Mouse (Mus musculus) heart, embryonic 11.5 days (tissue): ENCODE data around the gene B4galt3. TPM values are rescaled to one million over a fixed set of nuclear protein-coding genes. Genes with fewer than 3 reads are reported as not detected.

Experiments used
- ATAC-seq: fragments of 200-750 bp; cut with Nextera tagmentation; replicated peaks from 2 replicates; pipeline ENCODE4 v1.8.0; 2017; ENCODE audit warnings: moderate library complexity; ENCODE audit not compliant: insufficient number of reproducible peaks, low FRiP score, low TSS enrichment
- H3K27ac ChIP-seq: fragments of 300-500 bp; sonication (generic); 2 replicates; pipeline ENCODE4 v1.5.1; 2014; ENCODE audit warnings: mild to moderate bottlenecking, low read depth, low read length
- H3K27me3 ChIP-seq: fragments of 300-500 bp; sonication (generic); 2 replicates; pipeline ENCODE4 v1.6.1; 2014; ENCODE audit warnings: mild to moderate bottlenecking, low read length, mixed read lengths; ENCODE audit not compliant: control insufficient read depth, insufficient read depth
- H3K36me3 ChIP-seq: fragments of 300-500 bp; sonication (generic); 2 replicates; pipeline ENCODE4 v1.6.1; 2014; ENCODE audit warnings: mild to moderate bottlenecking, low read length, moderate library complexity, mixed read lengths; ENCODE audit not compliant: control insufficient read depth, insufficient read depth
- H3K4me1 ChIP-seq: fragments of 300-500 bp; sonication (generic); 2 replicates; pipeline ENCODE4 v1.6.1; 2014; ENCODE audit warnings: low read length; ENCODE audit not compliant: control insufficient read depth, insufficient read depth
- H3K4me2 ChIP-seq: fragments of 300-500 bp; sonication (generic); 2 replicates; pipeline ENCODE4 v1.6.1; 2014; ENCODE audit warnings: mild to moderate bottlenecking, moderate library complexity
- H3K4me3 ChIP-seq: fragments of 300-500 bp; sonication (generic); 2 replicates; pipeline ENCODE4 v1.5.1; 2014; ENCODE audit warnings: low read depth, low read length
- H3K9ac ChIP-seq: fragments of 300-500 bp; sonication (generic); 2 replicates; pipeline ENCODE4 v1.6.1; 2014; ENCODE audit warnings: mild to moderate bottlenecking, low read depth, low read length, moderate library complexity
- H3K9me3 ChIP-seq: fragments of 300-500 bp; sonication (generic); replicated peaks from 2 replicates; pipeline ENCODE4 v1.6.1; 2016; ENCODE audit warnings: low read length; ENCODE audit not compliant: control insufficient read depth
- WGBS: fragments of 180-500 bp; shearing (Covaris S2); extraction: QIAGEN DNeasy Blood & Tissue Kit; methylation state at CpG from one replicate; pipeline ENCODE4 v1.1.7; 2014; ENCODE audit not compliant: insufficient replicate concordance; 5-methylcytosine and 5-hydroxymethylcytosine counted together
- polyA plus RNA-seq: library from polyadenylated mRNA; unstranded; fragments of >200 nt; fragmentation: Nextera tagmentation; extraction: Ambion mirVana; gene quantifications from 2 replicates; pipeline ENCODE4 v1.2.1, GENCODE M21; 2014

B4galt3 gene
- polyA plus RNA-seq, 1 experiment from 2014 or later: 49.4 TPM

- Histone ChIP-seq H3K4me1 (peaks cover 11% of the 10 kb centered on the region), H3K9me3 (no peaks in the 10 kb centered on the region), H3K4me3 (peak overlapping the region; percentile 54), H3K27ac (peak overlapping the region; percentile 93), H3K9ac (peak overlapping the region; percentile 47; the same call in 1 of the 2 replicates), H3K27me3 (no peaks in the 10 kb centered on the region), H3K4me2 (peak overlapping the region; percentile 83), H3K36me3 (peaks cover 13% of the 10 kb centered on the region; the same call in 1 of the 2 replicates)
- WGBS: 75% methylated on average over 18 of the region's 18 CpGs
- no peak for ATAC-seq
Measured at GRCm38 (mm10) chr1:171282086-171282805, 12.1 kb downstream of the B4galt3 start.

- H3K9me3 ChIP-seq: no peaks in the 10 kb centered on the region
- H3K27me3 ChIP-seq: no peaks in the 10 kb centered on the region
- H3K4me2 ChIP-seq: no peak overlapping the region
- no peak overlapping the region for H3K9ac ChIP-seq
- H3K27ac ChIP-seq: no peak overlapping the region
- ATAC-seq: no peak
- H3K36me3 ChIP-seq: 0 out of 2 replicates have a peak, but pooled peaks cover 7% of the 10 kb centered on the region
- WGBS: 90% methylated on average over 18 of the region's 18 CpGs
- H3K4me1 ChIP-seq: peaks cover 17% of the 10 kb centered on the region
- no peak overlapping the region for H3K4me3 ChIP-seq
Measured at GRCm38 (mm10) chr1:171283188-171284160, 13.3 kb downstream of the B4galt3 start.

GRCm38 (mm10) chr1:171284491-171284890, 14.4 kb downstream of the B4galt3 start:
- Histone ChIP-seq H3K4me1 (peaks cover 18% of the 10 kb centered on the region), H3K27ac (no peak overlapping the region), H3K9ac (no peak overlapping the region), H3K36me3 (peaks cover 12% of the 10 kb centered on the region; the same call in 1 of the 2 replicates), H3K27me3 (no peaks in the 10 kb centered on the region), H3K4me3 (no peak overlapping the region), H3K4me2 (no peak overlapping the region), H3K9me3 (no peaks in the 10 kb centered on the region)
- no peak for ATAC-seq
- WGBS: 91% methylated on average over 15 of the region's 15 CpGs

- WGBS: 79% methylated on average over 20 of the region's 20 CpGs
- no peak for ATAC-seq
Measured at GRCm38 (mm10) chr1:171285096-171285892, 15.2 kb downstream of the B4galt3 start.

GRCm38 (mm10) chr1:171286517-171286916, 16.4 kb downstream of the B4galt3 start:
- H3K4me3 ChIP-seq: peak overlapping the region; percentile 97; the same call in 1 of the 2 replicates
- no peaks in the 10 kb centered on the region for H3K9me3 ChIP-seq
- peaks cover 12% of the 10 kb centered on the region; the same call in 1 of the 2 replicates for H3K36me3 ChIP-seq
- no peaks in the 10 kb centered on the region for H3K27me3 ChIP-seq
- peaks cover 15% of the 10 kb centered on the region; the same call in 1 of the 2 replicates for H3K4me1 ChIP-seq
- no peak overlapping the region for H3K27ac ChIP-seq
- H3K4me2 ChIP-seq: peak overlapping the region; percentile 83
- no peak for ATAC-seq
- 88% methylated on average over 19 of the region's 19 CpGs for WGBS
- no peak overlapping the region for H3K9ac ChIP-seq

More at GRCm38 (mm10) chr1:171285096-171285892, 15.2 kb downstream of the B4galt3 start:
- no peaks in the 10 kb centered on the region for H3K9me3 ChIP-seq
- no peak overlapping the region for H3K9ac ChIP-seq
- H3K4me1 ChIP-seq: peaks cover 15% of the 10 kb centered on the region; the same call in 1 of the 2 replicates
- no peak overlapping the region for H3K4me3 ChIP-seq
- H3K36me3 ChIP-seq: peaks cover 12% of the 10 kb centered on the region; the same call in 1 of the 2 replicates
- H3K4me2 ChIP-seq: no peak overlapping the region
- H3K27me3 ChIP-seq: no peaks in the 10 kb centered on the region
- no peak overlapping the region for H3K27ac ChIP-seq

GRCm38 (mm10) chr1:171287136-171288081, 17.3 kb downstream of the B4galt3 start, which contains the start of gene Usp21:
Gene Usp21 (minus strand): TSS chr1:171287991.
- peak within 1 kb of the TSS; percentile 83 for H3K4me2 ChIP-seq
- under 1% methylated on average over 49 of the region's 49 CpGs for WGBS
- no peaks in the 10 kb centered on the region for H3K27me3 ChIP-seq
- peaks cover 10% of the 10 kb centered on the region; the same call in 1 of the 2 replicates for H3K36me3 ChIP-seq
- peak within 1 kb of the TSS; percentile 97 for H3K4me3 ChIP-seq
- no peaks in the 10 kb centered on the region for H3K9me3 ChIP-seq
- H3K4me1 ChIP-seq: peaks cover 12% of the 10 kb centered on the region; the same call in 1 of the 2 replicates
- H3K27ac ChIP-seq: peak within 1 kb of the TSS; percentile 95
- peak within 1 kb of the TSS; percentile 100 for H3K9ac ChIP-seq
- ATAC-seq: peak; percentile 91

GRCm38 (mm10) chr1:171288328-171288727, 18.2 kb downstream of the B4galt3 start:
- peaks cover 14% of the 10 kb centered on the region for H3K4me1 ChIP-seq
- peak overlapping the region; percentile 17; the same call in 1 of the 2 replicates for H3K27ac ChIP-seq
- 63% methylated on average over 4 of the region's 4 CpGs for WGBS

More at GRCm38 (mm10) chr1:171288328-171288727, 18.2 kb downstream of the B4galt3 start:
- ATAC-seq: no peak
- H3K9me3 ChIP-seq: no peaks in the 10 kb centered on the region
- peak overlapping the region; percentile 83 for H3K4me2 ChIP-seq
- H3K9ac ChIP-seq: peak overlapping the region; percentile 100; the same call in 1 of the 2 replicates
- H3K27me3 ChIP-seq: no peaks in the 10 kb centered on the region
- peak overlapping the region; percentile 97 for H3K4me3 ChIP-seq
- peaks cover 9% of the 10 kb centered on the region; the same call in 1 of the 2 replicates for H3K36me3 ChIP-seq
